Mouse (Mus musculus) liver, postnatal 0 days (tissue): Measurements from ENCODE around the gene Pakap.

Source experiments
- CTCF ChIP-seq: sonication (generic); IDR thresholded peaks from 2 replicates; pipeline ENCODE4 v1.5.1; 2016; ENCODE audit warnings: antibody characterized with exemption, low read depth
- EP300 ChIP-seq: IDR thresholded peaks from 2 replicates; pipeline ENCODE4 v1.6.1; 2016; ENCODE audit warnings: antibody characterized with exemption, low read depth, mild to moderate bottlenecking

- no peak for TF ChIP-seq CTCF
- peak; percentile 81 for TF ChIP-seq EP300
Observed at GRCm38 (mm10) chr4:57839343-57839742, 271.4 kb downstream of the Pakap start.
